Mouse (Mus musculus) cortical plate, adult 2 months (tissue): ENCODE results near the gene Shcbp1.

Experiments used
- CTCF ChIP-seq: fragments of 200-500 bp; IDR thresholded peaks from 2 replicates; pipeline ENCODE4 v1.5.1; 2011; ENCODE audit warnings: mild to moderate bottlenecking, control low read depth, low read length; ENCODE audit not compliant: insufficient read depth; ENCODE audit errors: extremely low read depth
- POLR2A ChIP-seq: fragments of 200-500 bp; IDR thresholded peaks from 2 replicates; pipeline ENCODE4 v1.6.1; 2011; ENCODE audit warnings: mild to moderate bottlenecking, low read length, control low read depth; ENCODE audit not compliant: insufficient read depth; ENCODE audit errors: extremely low read depth

DNA sequence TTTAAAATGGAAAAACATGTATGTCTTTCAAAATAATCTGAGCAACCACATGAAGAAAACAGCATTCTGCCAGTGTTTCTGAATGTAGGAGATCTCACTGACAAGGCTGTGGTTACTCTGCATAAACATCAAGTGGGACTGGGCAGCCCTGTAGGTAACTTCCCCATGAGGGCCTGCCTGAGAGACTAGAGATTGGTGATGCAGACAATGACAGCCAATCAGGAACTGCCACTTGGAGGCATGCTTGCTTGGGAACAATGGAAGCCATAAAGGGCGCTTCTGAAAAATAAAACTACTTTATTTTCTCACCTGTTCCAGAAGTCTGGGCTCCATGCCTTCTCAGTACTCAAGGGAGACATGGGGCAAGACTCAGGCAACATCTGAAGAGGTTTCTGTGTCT lies 87.7 kb downstream of the Shcbp1 start:
- TF ChIP-seq POLR2A, result no peak
- no peak for TF ChIP-seq CTCF
